Mouse (Mus musculus) liver, embryonic 11.5 days (tissue): ENCODE data around the gene Nup214. TPM values are rescaled to one million over a fixed set of nuclear protein-coding genes. Genes with fewer than 3 reads are reported as not detected.

Source experiments
- ATAC-seq: fragments of 200-750 bp; cut with Nextera tagmentation; replicated peaks from 2 replicates; pipeline ENCODE4 v1.8.0; 2017; ENCODE audit warnings: moderate number of reproducible peaks, mild to moderate bottlenecking, moderate TSS enrichment, moderate library complexity; ENCODE audit not compliant: low FRiP score
- DNase-seq: peaks from one replicate; pipeline ENCODE4 v3.0.0-alpha.2; 2017; ENCODE audit warnings: low spot score
- H3K27ac ChIP-seq: fragments of 300-500 bp; sonication (generic); 2 replicates; pipeline ENCODE4 v1.5.1; 2014; ENCODE audit warnings: mild to moderate bottlenecking, low read depth, low read length, control low read depth
- H3K27me3 ChIP-seq: fragments of 300-500 bp; sonication (generic); replicated peaks from 2 replicates; pipeline ENCODE4 v1.6.1; 2014; ENCODE audit warnings: low read length, mixed read lengths; ENCODE audit not compliant: control insufficient read depth, insufficient read depth
- H3K36me3 ChIP-seq: fragments of 300-500 bp; sonication (generic); 2 replicates; pipeline ENCODE4 v1.6.1; 2014; ENCODE audit warnings: mild to moderate bottlenecking, low read length, moderate library complexity, mixed read lengths; ENCODE audit not compliant: control insufficient read depth, insufficient read depth
- H3K4me1 ChIP-seq: fragments of 300-500 bp; sonication (generic); replicated peaks from 2 replicates; pipeline ENCODE4 v1.6.1; 2014; ENCODE audit warnings: low read length, mixed read lengths; ENCODE audit not compliant: control insufficient read depth, insufficient read depth
- H3K4me2 ChIP-seq: fragments of 300-500 bp; sonication (generic); 2 replicates; pipeline ENCODE4 v1.6.1; 2014; ENCODE audit warnings: mild to moderate bottlenecking, control low read depth, moderate library complexity
- H3K4me3 ChIP-seq: fragments of 300-500 bp; sonication (generic); 2 replicates; pipeline ENCODE4 v1.5.1; 2014; ENCODE audit warnings: low read depth, low read length, control low read depth
- H3K9ac ChIP-seq: fragments of 300-500 bp; sonication (generic); 2 replicates; pipeline ENCODE4 v1.6.1; 2014; ENCODE audit warnings: low read depth, low read length, control low read depth
- H3K9me3 ChIP-seq: fragments of 300-500 bp; sonication (generic); 2 replicates; pipeline ENCODE4 v1.6.1; 2016; ENCODE audit warnings: low read length, inconsistent platforms, mixed read lengths; ENCODE audit not compliant: control insufficient read depth
- WGBS: fragments of 180-500 bp; shearing (Covaris S2); extraction: QIAGEN DNeasy Blood & Tissue Kit; methylation state at CpG from one replicate; pipeline ENCODE4 v1.1.7; 2014; 5-methylcytosine and 5-hydroxymethylcytosine counted together
- polyA plus RNA-seq: library from polyadenylated mRNA; unstranded; fragments of >200 nt; fragmentation: Nextera tagmentation; extraction: Ambion mirVana; gene quantifications from 2 replicates; pipeline ENCODE4 v1.2.1, GENCODE M21; 2014

Nup214 gene
- polyA plus RNA-seq, 1 experiment from 2014 or later, result 88.0 TPM

DNA sequence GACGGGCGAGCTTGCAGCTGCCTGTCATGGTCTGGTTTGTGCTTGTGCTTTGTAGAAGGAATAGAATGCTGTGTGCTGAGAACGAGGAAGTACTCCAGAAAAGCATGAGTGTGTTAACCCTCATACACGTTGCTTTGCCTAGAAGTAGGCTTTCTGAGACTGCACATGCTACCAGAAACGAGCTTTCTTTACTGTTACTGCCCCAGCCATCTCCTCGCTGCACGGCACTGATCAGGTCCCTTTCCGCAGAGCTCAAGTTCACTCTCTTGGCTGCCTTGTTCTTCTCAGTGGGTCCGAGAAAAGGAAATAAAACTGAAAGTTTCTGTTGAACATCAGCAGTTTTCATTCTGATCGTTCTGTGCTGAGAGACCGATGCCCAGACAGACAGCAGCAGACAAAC lies 34.5 kb downstream of the Nup214 start:
- ATAC-seq (no peak), DNase-seq (no peak)
- peaks cover 63% of the 10 kb centered on the region for H3K36me3 ChIP-seq
- H3K9me3 ChIP-seq, result no peaks in the 10 kb centered on the region
- no peak overlapping the region for H3K4me2 ChIP-seq
- no peak overlapping the region for H3K9ac ChIP-seq
- no peaks in the 10 kb centered on the region for H3K27me3 ChIP-seq
- H3K4me3 ChIP-seq, result no peak overlapping the region
- no peaks in the 10 kb centered on the region for H3K4me1 ChIP-seq
- WGBS, result 89% methylated on average over 11 of the region's 11 CpGs
- H3K27ac ChIP-seq, result no peak overlapping the region

DNA sequence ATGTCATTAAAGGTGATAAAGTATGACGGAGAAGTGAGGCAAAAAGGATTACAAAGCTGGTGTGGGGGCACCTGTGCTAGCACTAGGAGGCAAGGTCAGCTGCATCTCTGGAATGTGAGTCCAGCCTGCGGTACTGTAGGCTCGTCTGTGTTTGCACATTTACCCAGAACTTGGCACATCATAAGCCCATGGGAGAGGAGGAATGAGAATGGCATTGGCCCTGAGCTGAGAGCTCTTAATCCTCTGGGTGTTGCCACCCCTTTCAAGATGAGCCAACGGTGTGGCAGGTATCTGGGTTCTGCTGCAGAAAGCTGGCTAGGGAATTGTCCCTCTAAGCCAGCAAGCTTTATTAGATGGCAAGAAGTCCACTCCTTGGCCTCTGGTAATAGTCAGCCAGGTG lies 45.5 kb downstream of the Nup214 start:
- Histone ChIP-seq H3K27ac (no peak overlapping the region), H3K4me1 (0 out of 2 replicates have a peak, but pooled peaks cover 3% of the 10 kb centered on the region), H3K27me3 (no peaks in the 10 kb centered on the region), H3K4me3 (no peak overlapping the region), H3K9ac (no peak overlapping the region), H3K36me3 (peaks cover 43% of the 10 kb centered on the region), H3K4me2 (no peak overlapping the region), H3K9me3 (no peaks in the 10 kb centered on the region)
- 78% methylated on average over 4 of the region's 4 CpGs for WGBS
- DNase-seq (no peak), ATAC-seq (no peak)

GRCm38 (mm10) chr2:32020229-32020628 lies 46.0 kb downstream of the Nup214 start:
- H3K27me3 ChIP-seq, result no peaks in the 10 kb centered on the region
- 0 out of 2 replicates have a peak, but pooled peaks cover 3% of the 10 kb centered on the region for H3K4me1 ChIP-seq
- 92% methylated on average over 5 of the region's 5 CpGs for WGBS
- no peaks in the 10 kb centered on the region for H3K9me3 ChIP-seq
- ATAC-seq, result no peak
- no peak overlapping the region for H3K4me2 ChIP-seq
- no peak overlapping the region for H3K9ac ChIP-seq
- no peak overlapping the region for H3K27ac ChIP-seq
- no peak for DNase-seq
- peaks cover 43% of the 10 kb centered on the region for H3K36me3 ChIP-seq
- no peak overlapping the region for H3K4me3 ChIP-seq

DNA sequence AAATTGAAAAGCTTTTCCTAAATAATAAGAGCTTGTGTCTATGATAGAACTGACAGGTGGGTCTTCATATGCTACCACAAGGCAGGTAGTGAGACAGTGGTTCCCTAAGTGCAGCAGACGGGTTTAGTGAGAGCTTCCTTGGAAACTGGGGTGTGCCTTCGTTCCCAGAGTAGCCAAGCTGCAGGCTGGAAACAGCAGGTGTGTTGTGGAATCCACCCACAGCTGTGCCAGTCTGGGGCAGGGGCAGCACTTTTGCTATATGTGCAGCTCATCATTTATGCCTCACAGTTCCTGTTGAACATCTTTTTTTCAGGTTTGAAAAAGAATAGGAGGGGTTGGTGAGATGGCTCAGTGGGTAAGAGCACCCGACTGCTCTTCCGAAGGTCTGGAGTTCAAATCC lies 50.1 kb downstream of the Nup214 start:
- peaks cover 39% of the 10 kb centered on the region for H3K36me3 ChIP-seq
- H3K27ac ChIP-seq, result no peak overlapping the region
- no peak overlapping the region for H3K4me2 ChIP-seq
- no peak overlapping the region for H3K4me3 ChIP-seq
- H3K9me3 ChIP-seq, result no peaks in the 10 kb centered on the region
- no peak for DNase-seq
- H3K4me1 ChIP-seq, result 0 out of 2 replicates have a peak, but pooled peaks cover 3% of the 10 kb centered on the region
- no peak for ATAC-seq
- WGBS, result 93% methylated on average over 4 of the region's 4 CpGs
- H3K9ac ChIP-seq, result no peak overlapping the region
- H3K27me3 ChIP-seq, result no peaks in the 10 kb centered on the region

GRCm38 (mm10) chr2:32029636-32030035 lies 55.4 kb downstream of the Nup214 start:
- no peak overlapping the region for H3K27ac ChIP-seq
- DNase-seq, result no peak
- H3K36me3 ChIP-seq, result peaks cover 51% of the 10 kb centered on the region
- H3K4me3 ChIP-seq, result no peak overlapping the region
- H3K9me3 ChIP-seq, result no peaks in the 10 kb centered on the region
- no peak for ATAC-seq
- WGBS, result 86% methylated on average over 3 of the region's 3 CpGs
- H3K9ac ChIP-seq, result no peak overlapping the region
- H3K4me1 ChIP-seq, result no peaks in the 10 kb centered on the region
- H3K27me3 ChIP-seq, result no peaks in the 10 kb centered on the region
- H3K4me2 ChIP-seq, result no peak overlapping the region

GRCm38 (mm10) chr2:32033436-32033835 lies 59.2 kb downstream of the Nup214 start:
- Histone ChIP-seq H3K9me3 (no peaks in the 10 kb centered on the region), H3K4me2 (no peak overlapping the region), H3K36me3 (peaks cover 44% of the 10 kb centered on the region), H3K4me3 (no peak overlapping the region), H3K27ac (no peak overlapping the region), H3K9ac (no peak overlapping the region), H3K27me3 (no peaks in the 10 kb centered on the region), H3K4me1 (no peaks in the 10 kb centered on the region)
- DNase-seq (no peak), ATAC-seq (no peak)
- WGBS, result 93% methylated on average over 6 of the region's 6 CpGs

DNA sequence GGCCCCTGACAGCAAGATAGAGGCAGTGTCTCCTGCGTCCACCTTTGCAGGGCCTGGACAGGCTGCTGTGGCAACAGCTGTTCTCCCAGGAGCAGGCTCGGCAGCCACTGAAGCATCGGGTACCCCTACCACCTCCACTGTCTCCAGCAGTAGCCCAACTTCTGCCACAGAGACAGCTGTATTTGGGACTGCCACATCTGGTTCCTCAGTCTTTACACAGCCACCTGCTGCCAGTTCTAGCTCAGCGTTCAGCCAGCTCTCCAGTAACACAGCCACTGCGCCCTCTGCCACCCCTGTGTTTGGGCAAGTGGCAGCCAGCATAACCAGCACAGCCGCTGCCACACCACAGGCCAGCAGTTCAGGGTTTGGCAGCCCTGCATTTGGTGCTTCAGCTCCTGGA lies 60.0 kb downstream of the Nup214 start:
- 89% methylated on average over 6 of the region's 6 CpGs for WGBS
- no peak for DNase-seq
- Histone ChIP-seq H3K4me1 (no peaks in the 10 kb centered on the region), H3K9me3 (no peaks in the 10 kb centered on the region), H3K9ac (no peak overlapping the region), H3K27me3 (no peaks in the 10 kb centered on the region), H3K4me2 (no peak overlapping the region), H3K4me3 (no peak overlapping the region), H3K27ac (no peak overlapping the region), H3K36me3 (peaks cover 49% of the 10 kb centered on the region)
- no peak for ATAC-seq

DNA sequence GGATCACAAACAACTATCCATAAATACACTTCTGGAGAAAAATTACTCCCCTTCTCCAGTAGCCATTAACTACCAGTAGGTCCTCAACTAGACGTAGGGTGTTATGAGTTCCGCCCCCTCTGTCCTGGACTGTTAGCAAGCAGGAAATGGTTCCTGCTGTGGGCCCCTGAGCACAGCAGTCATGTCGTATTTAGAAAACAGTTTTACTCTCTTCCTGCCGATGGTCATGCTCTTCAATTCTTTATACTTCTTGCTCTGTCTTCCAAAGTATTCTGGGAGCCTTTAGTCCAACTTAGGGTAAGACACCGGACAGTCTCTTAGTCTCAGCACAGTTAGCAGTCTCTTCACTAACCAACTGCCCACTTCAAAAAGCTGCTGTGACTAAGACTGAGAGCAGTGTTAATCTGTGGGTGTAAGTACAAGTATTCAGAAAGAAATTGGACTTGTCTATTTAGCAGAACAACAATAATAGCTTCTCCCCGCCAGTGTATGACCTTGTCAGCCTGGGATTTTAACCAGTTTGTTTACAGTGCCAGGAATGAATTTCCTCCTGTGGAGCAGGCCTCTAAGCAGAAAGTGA lies 63.1 kb downstream of the Nup214 start:
- H3K27ac ChIP-seq, result no peak overlapping the region
- no peaks in the 10 kb centered on the region for H3K4me1 ChIP-seq
- no peak overlapping the region for H3K4me2 ChIP-seq
- no peaks in the 10 kb centered on the region for H3K27me3 ChIP-seq
- H3K9ac ChIP-seq, result no peak overlapping the region
- ATAC-seq (no peak), DNase-seq (no peak)
- no peaks in the 10 kb centered on the region for H3K9me3 ChIP-seq
- H3K36me3 ChIP-seq, result peaks cover 44% of the 10 kb centered on the region
- WGBS, result 62% methylated on average over 6 of the region's 6 CpGs
- H3K4me3 ChIP-seq, result no peak overlapping the region

- Histone ChIP-seq H3K27ac (no peak overlapping the region), H3K9me3 (no peaks in the 10 kb centered on the region), H3K4me3 (no peak overlapping the region), H3K9ac (no peak overlapping the region), H3K27me3 (no peaks in the 10 kb centered on the region), H3K36me3 (peaks cover 41% of the 10 kb centered on the region), H3K4me2 (no peak overlapping the region), H3K4me1 (no peaks in the 10 kb centered on the region)
- ATAC-seq, result no peak
- no peak for DNase-seq
- WGBS, result 85% methylated on average over 8 of the region's 8 CpGs
Observed at GRCm38 (mm10) chr2:32038661-32039081, 64.4 kb downstream of the Nup214 start.
